Mouse (Mus musculus) forebrain, embryonic 15.5 days (tissue): ENCODE data around the gene Vpreb3. TPM values are rescaled to one million over a fixed set of nuclear protein-coding genes. Genes with fewer than 3 reads are reported as not detected.

Experiments
- ATAC-seq: fragments of 200-750 bp; cut with Nextera tagmentation; replicated peaks from 2 replicates; pipeline ENCODE4 v1.8.0; 2017; ENCODE audit warnings: mild to moderate bottlenecking, moderate TSS enrichment, moderate library complexity
- H3K27ac ChIP-seq: fragments of 300-500 bp; sonication (generic); replicated peaks from 2 replicates; pipeline ENCODE4 v1.5.1; 2015; ENCODE audit warnings: mild to moderate bottlenecking, inconsistent platforms
- H3K27me3 ChIP-seq: fragments of 300-500 bp; sonication (generic); 2 replicates; pipeline ENCODE4 v1.6.1; 2015; ENCODE audit warnings: inconsistent platforms
- H3K36me3 ChIP-seq: fragments of 300-500 bp; sonication (generic); 2 replicates; pipeline ENCODE4 v1.6.1; 2015; ENCODE audit warnings: mild to moderate bottlenecking, inconsistent platforms
- H3K4me1 ChIP-seq: fragments of 300-500 bp; sonication (generic); 2 replicates; pipeline ENCODE4 v1.6.1; 2015; ENCODE audit warnings: inconsistent platforms
- H3K4me2 ChIP-seq: fragments of 300-500 bp; sonication (generic); replicated peaks from 2 replicates; pipeline ENCODE4 v1.6.1; 2015; ENCODE audit warnings: mild to moderate bottlenecking, inconsistent platforms
- H3K4me3 ChIP-seq: fragments of 300-500 bp; sonication (generic); 2 replicates; pipeline ENCODE4 v1.5.1; 2015; ENCODE audit warnings: mild to moderate bottlenecking, inconsistent platforms
- H3K9ac ChIP-seq: fragments of 300-500 bp; sonication (generic); replicated peaks from 2 replicates; pipeline ENCODE4 v1.6.1; 2015; ENCODE audit warnings: mild to moderate bottlenecking, inconsistent platforms
- H3K9me3 ChIP-seq: fragments of 300-500 bp; sonication (generic); 2 replicates; pipeline ENCODE4 v1.6.1; 2016; ENCODE audit warnings: inconsistent platforms
- WGBS: fragments of 180-500 bp; shearing (Covaris S2); methylation state at CpG from one replicate; pipeline ENCODE4 v1.1.7; 2015; ENCODE audit warnings: mixed read lengths; 5-methylcytosine and 5-hydroxymethylcytosine counted together
- polyA plus RNA-seq: library from polyadenylated mRNA; unstranded; fragments of >200 nt; fragmentation: Nextera tagmentation; extraction: Ambion mirVana; gene quantifications from 2 replicates; pipeline ENCODE4 v1.2.1, GENCODE M21; 2015

The Vpreb3 gene
- polyA plus RNA-seq, 1 experiment from 2014 or later, result 0.48 TPM

GRCm38 (mm10) chr10:75934991-75935390 is 7.9 kb upstream of the Vpreb3 start:
- ATAC-seq, result no peak
- H3K36me3 ChIP-seq, result no peaks in the 10 kb centered on the region
- H3K4me3 ChIP-seq, result peak overlapping the region; percentile 50
- peak overlapping the region; percentile 96 for H3K4me2 ChIP-seq
- WGBS, result 67% methylated on average over 1 of the region's 1 CpGs
- peaks cover 41% of the 10 kb centered on the region for H3K4me1 ChIP-seq
- H3K9ac ChIP-seq, result 0 out of 2 replicates have a peak overlapping the region, but pooled peaks have one; percentile 50
- H3K27me3 ChIP-seq, result peaks cover 9% of the 10 kb centered on the region; the same call in 1 of the 2 replicates
- no peak overlapping the region for H3K27ac ChIP-seq
- H3K9me3 ChIP-seq, result no peaks in the 10 kb centered on the region

GRCm38 (mm10) chr10:75935680-75936541 is 6.9 kb upstream of the Vpreb3 start, which contains the start of gene Mmp11:
Mmp11 (minus strand) TSS chr10:75936496.
- Histone ChIP-seq H3K36me3 (no peaks in the 10 kb centered on the region), H3K27ac (no peak within 1 kb of the TSS), H3K4me2 (peak within 1 kb of the TSS; percentile 96), H3K4me3 (peak within 1 kb of the TSS; percentile 50), H3K27me3 (peaks cover 9% of the 10 kb centered on the region; the same call in 1 of the 2 replicates), H3K9ac (peak within 1 kb of the TSS; percentile 50), H3K9me3 (no peaks in the 10 kb centered on the region), H3K4me1 (peaks cover 34% of the 10 kb centered on the region)
- 2% methylated on average over 51 of the region's 51 CpGs for WGBS
- peak; percentile 59 for ATAC-seq

GRCm38 (mm10) chr10:75936909-75937667 is 5.8 kb upstream of the Vpreb3 start:
- H3K4me3 ChIP-seq, result no peak overlapping the region
- no peak for ATAC-seq
- peaks cover 23% of the 10 kb centered on the region for H3K4me1 ChIP-seq
- peaks cover 9% of the 10 kb centered on the region; the same call in 1 of the 2 replicates for H3K27me3 ChIP-seq
- H3K4me2 ChIP-seq, result no peak overlapping the region
- 32% methylated on average over 18 of the region's 18 CpGs for WGBS
- H3K36me3 ChIP-seq, result no peaks in the 10 kb centered on the region
- no peak overlapping the region for H3K9ac ChIP-seq
- no peaks in the 10 kb centered on the region for H3K9me3 ChIP-seq
- no peak overlapping the region for H3K27ac ChIP-seq

GRCm38 (mm10) chr10:75937851-75938643 is 4.8 kb upstream of the Vpreb3 start:
- 57% methylated on average over 10 of the region's 10 CpGs for WGBS

GRCm38 (mm10) chr10:75939481-75940234 is 3.2 kb upstream of the Vpreb3 start:
- no peak overlapping the region for H3K4me2 ChIP-seq
- ATAC-seq, result no peak
- no peak overlapping the region for H3K9ac ChIP-seq
- WGBS, result 57% methylated on average over 9 of the region's 9 CpGs
- H3K27ac ChIP-seq, result no peak overlapping the region
- no peaks in the 10 kb centered on the region for H3K9me3 ChIP-seq
- no peaks in the 10 kb centered on the region for H3K36me3 ChIP-seq
- H3K27me3 ChIP-seq, result peaks cover 4% of the 10 kb centered on the region; the same call in 1 of the 2 replicates
- peaks cover 22% of the 10 kb centered on the region for H3K4me1 ChIP-seq
- H3K4me3 ChIP-seq, result no peak overlapping the region

More at GRCm38 (mm10) chr10:75937851-75938643, 4.8 kb upstream of the Vpreb3 start:
- H3K9ac ChIP-seq, result no peak overlapping the region
- no peak for ATAC-seq
- no peak overlapping the region for H3K27ac ChIP-seq
- H3K9me3 ChIP-seq, result no peaks in the 10 kb centered on the region
- H3K27me3 ChIP-seq, result peaks cover 6% of the 10 kb centered on the region; the same call in 1 of the 2 replicates
- H3K4me3 ChIP-seq, result no peak overlapping the region
- H3K36me3 ChIP-seq, result no peaks in the 10 kb centered on the region
- H3K4me2 ChIP-seq, result no peak overlapping the region
- peaks cover 13% of the 10 kb centered on the region for H3K4me1 ChIP-seq

- Histone ChIP-seq H3K27ac (no peak within 1 kb of the TSS), H3K9ac (no peak within 1 kb of the TSS), H3K4me3 (no peak within 1 kb of the TSS), H3K36me3 (no peaks in the 10 kb centered on the region), H3K9me3 (no peaks in the 10 kb centered on the region), H3K4me1 (peaks cover 17% of the 10 kb centered on the region), H3K27me3 (peaks cover 4% of the 10 kb centered on the region; the same call in 1 of the 2 replicates), H3K4me2 (no peak within 1 kb of the TSS)
- 81% methylated on average over 5 of the region's 5 CpGs for WGBS
- ATAC-seq, result no peak
Measured at GRCm38 (mm10) chr10:75940520-75940919, 2.3 kb upstream of the Vpreb3 start, which contains the start of gene Gm867. Gm867 (minus strand) TSS chr10:75940672.

GRCm38 (mm10) chr10:75941042-75941824 is 1.6 kb upstream of the Vpreb3 start:
- ATAC-seq, result no peak
- peaks cover 4% of the 10 kb centered on the region; the same call in 1 of the 2 replicates for H3K27me3 ChIP-seq
- no peak overlapping the region for H3K27ac ChIP-seq
- H3K36me3 ChIP-seq, result no peaks in the 10 kb centered on the region
- H3K4me3 ChIP-seq, result no peak overlapping the region
- peaks cover 9% of the 10 kb centered on the region for H3K4me1 ChIP-seq
- H3K9ac ChIP-seq, result no peak overlapping the region
- H3K4me2 ChIP-seq, result no peak overlapping the region
- WGBS, result 53% methylated on average over 9 of the region's 9 CpGs
- H3K9me3 ChIP-seq, result no peaks in the 10 kb centered on the region

GRCm38 (mm10) chr10:75944066-75944772 is 1.4 kb downstream of the Vpreb3 start:
- 16% methylated on average over 11 of the region's 11 CpGs for WGBS

GRCm38 (mm10) chr10:75945213-75945612 is 2.4 kb downstream of the Vpreb3 start:
- WGBS, result 95% methylated on average over 7 of the region's 7 CpGs
- Histone ChIP-seq H3K9ac (no peak overlapping the region), H3K27me3 (peaks cover 1% of the 10 kb centered on the region; the same call in 1 of the 2 replicates), H3K4me3 (no peak overlapping the region), H3K9me3 (no peaks in the 10 kb centered on the region), H3K27ac (no peak overlapping the region), H3K4me2 (no peak overlapping the region), H3K4me1 (peaks cover 9% of the 10 kb centered on the region), H3K36me3 (no peaks in the 10 kb centered on the region)
- no peak for ATAC-seq

More at GRCm38 (mm10) chr10:75944066-75944772, 1.4 kb downstream of the Vpreb3 start:
- no peak overlapping the region for H3K4me2 ChIP-seq
- H3K27me3 ChIP-seq, result no peaks in the 10 kb centered on the region
- peaks cover 9% of the 10 kb centered on the region for H3K4me1 ChIP-seq
- no peak overlapping the region for H3K27ac ChIP-seq
- H3K36me3 ChIP-seq, result no peaks in the 10 kb centered on the region
- no peak overlapping the region for H3K4me3 ChIP-seq
- no peak overlapping the region for H3K9ac ChIP-seq
- H3K9me3 ChIP-seq, result no peaks in the 10 kb centered on the region
- ATAC-seq, result no peak; the same call in 1 of the 2 replicates

- no peak overlapping the region for H3K27ac ChIP-seq
- ATAC-seq, result no peak
- peaks cover 14% of the 10 kb centered on the region for H3K4me1 ChIP-seq
Measured at GRCm38 (mm10) chr10:75945896-75946295, 3.0 kb downstream of the Vpreb3 start.

More at GRCm38 (mm10) chr10:75945896-75946295, 3.0 kb downstream of the Vpreb3 start:
- Histone ChIP-seq H3K9me3 (no peaks in the 10 kb centered on the region), H3K36me3 (no peaks in the 10 kb centered on the region), H3K9ac (no peak overlapping the region), H3K27me3 (peaks cover 6% of the 10 kb centered on the region; the same call in 1 of the 2 replicates), H3K4me2 (no peak overlapping the region), H3K4me3 (no peak overlapping the region)
- WGBS, result 90% methylated on average over 7 of the region's 7 CpGs
